Mouse (Mus musculus) small intestine, adult 2 months (tissue): Measurements from ENCODE around the gene Nadk.

Experiments
- CTCF ChIP-seq: fragments of 200-500 bp; IDR thresholded peaks from 2 replicates; pipeline ENCODE4 v1.5.1; 2012; ENCODE audit warnings: low read depth, mild to moderate bottlenecking, control low read depth, inconsistent platforms, low read length, moderate library complexity, mixed read lengths; ENCODE audit not compliant: insufficient replicate concordance, insufficient read length; ENCODE audit errors: extremely low read depth
- POLR2A ChIP-seq: fragments of 200-500 bp; IDR thresholded peaks from 2 replicates; pipeline ENCODE4 v1.6.1; 2012; ENCODE audit warnings: low read depth, mild to moderate bottlenecking, control low read depth, inconsistent platforms, low read length, moderate library complexity

GRCm38 (mm10) chr4:155606825-155607224 lies 44.6 kb downstream of the Nadk start:
- no peak for TF ChIP-seq POLR2A
- no peak for TF ChIP-seq CTCF
